Mouse (Mus musculus) colon, adult 2 months (tissue): ENCODE results near the gene Vmn2r1. TPM values are rescaled to one million over a fixed set of nuclear protein-coding genes. Genes with fewer than 3 reads are reported as not detected.

Experiments used
- polyA plus RNA-seq: library from polyadenylated mRNA; depleted of rRNA; stranded (reverse); fragments of >200 nt; gene quantifications from 2 replicates; pipeline ENCODE4 v1.2.3, GENCODE M21; 2012; rRNA removed

Gene Vmn2r1
- 0.01 TPM in 1 of 2 replicates, not detected in the other for polyA plus RNA-seq

GRCm38 (mm10) chr3:64081247-64081646, at the start of gene Vmn2r1:
Gene Vmn2r1 (plus strand): TSS chr3:64081547.

DNA sequence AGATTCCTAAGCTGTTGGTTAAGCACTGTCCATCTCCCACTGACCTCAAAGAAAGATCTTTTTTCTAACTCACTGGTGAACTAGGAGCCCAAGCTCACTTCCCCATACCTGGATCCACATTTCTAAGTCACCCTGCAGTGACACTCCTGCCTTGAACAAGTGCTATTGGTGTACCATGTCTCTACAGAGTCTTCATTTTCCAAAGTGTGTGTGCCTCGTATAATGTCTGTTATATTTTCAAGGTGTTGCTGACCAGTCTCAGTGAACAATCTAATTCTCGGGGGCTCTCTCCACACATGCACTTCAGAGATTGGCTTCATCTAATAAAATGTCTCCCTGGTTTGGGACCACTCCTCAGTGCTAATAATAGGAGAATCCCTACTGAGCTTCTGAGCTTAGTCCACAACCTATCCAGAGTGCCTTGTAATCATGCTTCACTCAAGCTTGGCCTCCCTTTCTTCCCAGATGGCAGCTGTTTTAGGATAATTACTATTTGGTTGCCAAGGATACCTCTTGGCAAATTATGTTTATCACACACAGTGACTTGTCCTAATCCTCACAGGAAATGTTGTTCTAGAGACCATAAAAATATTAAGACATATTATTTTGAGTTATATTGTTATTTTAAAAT, 60.6 kb downstream of the Vmn2r1 start, which contains the start of gene Vmn2r2:
Gene Vmn2r2 (minus strand): TSS at position 51 of the 631 bp plus-strand sequence.

Other genes starting within 250 kb of the Vmn2r1 start
- gene Plch1, start 182.1 kb upstream of the Vmn2r1 start, polyA plus RNA-seq: 2.9 and 3.5 TPM in 2 replicates
- 1.9 and 3.1 TPM in 2 replicates for gene E130311K13Rik, start 152.1 kb upstream of the Vmn2r1 start, polyA plus RNA-seq
- 22.9 and 24.6 TPM in 2 replicates for gene Slc33a1, start 116.8 kb upstream of the Vmn2r1 start, polyA plus RNA-seq
- gene Gmps, start 105.4 kb upstream of the Vmn2r1 start, polyA plus RNA-seq: 1.2 and 1.3 TPM in 2 replicates
- not detected in 2 replicates for gene Vmn2r2, start 60.4 kb downstream of the Vmn2r1 start, polyA plus RNA-seq
- gene Vmn2r3, start 208.2 kb downstream of the Vmn2r1 start, polyA plus RNA-seq: not detected in 2 replicates